Mouse (Mus musculus): ENCODE measurements around the gene Rgcc. TPM values are rescaled to one million over a fixed set of nuclear protein-coding genes. Genes with fewer than 3 reads are reported as not detected.

Gene Rgcc
- polyA plus RNA-seq, 1 experiment from 2014 or later, result 50.1 TPM

- no peaks in the 10 kb centered on the region for H3K27me3 ChIP-seq (replicated peaks; ENCODE audit: control insufficient read depth, insufficient read depth, low read length)
- 89% methylated on average over 12 of the region's 12 CpGs for WGBS
- H3K4me2 ChIP-seq (ENCODE audit: low read length), result no peak overlapping the region
- no peak overlapping the region for H3K4me3 ChIP-seq (ENCODE audit: low read depth, low read length)
- ATAC-seq (replicated peaks; ENCODE audit: low FRiP score, low TSS enrichment, low read depth) (no peak), DNase-seq (ENCODE audit: low spot score) (no peak)
- no peak overlapping the region for H3K27ac ChIP-seq (ENCODE audit: low read depth)
- no peak overlapping the region for H3K9ac ChIP-seq (ENCODE audit: low read length)
- H3K36me3 ChIP-seq (ENCODE audit: control insufficient read depth, insufficient read depth, low read length), result no peaks in the 10 kb centered on the region
- H3K9me3 ChIP-seq (ENCODE audit: control insufficient read depth, low read length), result no peaks in the 10 kb centered on the region; the same call in 1 of the 2 replicates
- H3K4me1 ChIP-seq (replicated peaks; ENCODE audit: control insufficient read depth, insufficient read depth, low read length), result no peaks in the 10 kb centered on the region
Measured at GRCm38 (mm10) chr14:79239402-79239801, 62.0 kb downstream of the Rgcc start.

Other genes starting within 250 kb of the Rgcc start
- gene Zfp957, start 54.3 kb downstream of the Rgcc start, polyA plus RNA-seq (2014; fragmentation: Nextera tagmentation; extraction: Ambion mirVana), result not detected in 2 replicates
- 40.7 and 42.7 TPM in 2 replicates for gene Naa16, start 89.1 kb upstream of the Rgcc start, polyA plus RNA-seq (2014; fragmentation: Nextera tagmentation; extraction: Ambion mirVana)
- gene Mtrf1, start 96.1 kb upstream of the Rgcc start, polyA plus RNA-seq (2014; fragmentation: Nextera tagmentation; extraction: Ambion mirVana), result 10.0 and 10.5 TPM in 2 replicates
- 11.6 and 14.4 TPM in 2 replicates for gene Kbtbd7, start 124.9 kb upstream of the Rgcc start, polyA plus RNA-seq (2014; fragmentation: Nextera tagmentation; extraction: Ambion mirVana)
- gene Kbtbd6, start 150.2 kb upstream of the Rgcc start, polyA plus RNA-seq (2014; fragmentation: Nextera tagmentation; extraction: Ambion mirVana), result 3.5 and 3.6 TPM in 2 replicates
- gene Elf1, start 179.5 kb upstream of the Rgcc start, polyA plus RNA-seq (2014; fragmentation: Nextera tagmentation; extraction: Ambion mirVana), result 27.0 and 27.7 TPM in 2 replicates
- 39.5 and 42.9 TPM in 2 replicates for gene Wbp4, start 179.9 kb upstream of the Rgcc start, polyA plus RNA-seq (2014; fragmentation: Nextera tagmentation; extraction: Ambion mirVana)

Data from intestine, embryonic 14.5 days (tissue).